Mouse (Mus musculus) liver, embryonic 16.5 days (tissue): ENCODE results near the gene Rab6a. TPM values are rescaled to one million over a fixed set of nuclear protein-coding genes. Genes with fewer than 3 reads are reported as not detected.
A peak's percentile ranks its signal among the peaks of the same experiment; 100 is the strongest.

Experiments used
- ATAC-seq: fragments of 200-750 bp; cut with Nextera tagmentation; 2 replicates; pipeline ENCODE4 v1.8.0; 2017; ENCODE audit warnings: low read depth, mild to moderate bottlenecking, moderate number of reproducible peaks, moderate library complexity
- H3K27ac ChIP-seq: fragments of 300-500 bp; sonication (generic); 2 replicates; pipeline ENCODE4 v1.5.1; 2014; ENCODE audit warnings: mild to moderate bottlenecking, low read length
- H3K27me3 ChIP-seq: fragments of 300-500 bp; sonication (generic); 2 replicates; pipeline ENCODE4 v1.6.1; 2014; ENCODE audit warnings: low read depth, low read length, mixed read lengths; ENCODE audit not compliant: control insufficient read depth, insufficient read depth
- H3K36me3 ChIP-seq: fragments of 300-500 bp; sonication (generic); 2 replicates; pipeline ENCODE4 v1.6.1; 2014; ENCODE audit warnings: mild to moderate bottlenecking; ENCODE audit not compliant: control insufficient read depth, insufficient read depth
- H3K4me1 ChIP-seq: fragments of 300-500 bp; sonication (generic); 2 replicates; pipeline ENCODE4 v1.6.1; 2014; ENCODE audit warnings: low read depth, low read length, mixed read lengths; ENCODE audit not compliant: control insufficient read depth
- H3K4me2 ChIP-seq: fragments of 300-500 bp; sonication (generic); 2 replicates; pipeline ENCODE4 v1.6.1; 2014; ENCODE audit warnings: low read depth, low read length, mixed read lengths
- H3K4me3 ChIP-seq: fragments of 300-500 bp; sonication (generic); 2 replicates; pipeline ENCODE4 v1.5.1; 2014; ENCODE audit warnings: low read depth, mild to moderate bottlenecking, low read length
- H3K9ac ChIP-seq: fragments of 300-500 bp; sonication (generic); 2 replicates; pipeline ENCODE4 v1.6.1; 2014; ENCODE audit warnings: low read depth, low read length
- H3K9me3 ChIP-seq: fragments of 300-500 bp; sonication (generic); replicated peaks from 2 replicates; pipeline ENCODE4 v1.6.1; 2016; ENCODE audit warnings: low read length; ENCODE audit not compliant: control insufficient read depth
- WGBS: fragments of 180-500 bp; shearing (Covaris S2); extraction: QIAGEN DNeasy Blood & Tissue Kit; methylation state at CpG from one replicate; pipeline ENCODE4 v1.1.7; 2014; ENCODE audit not compliant: insufficient replicate concordance; 5-methylcytosine and 5-hydroxymethylcytosine counted together
- polyA plus RNA-seq: library from polyadenylated mRNA; unstranded; fragments of >200 nt; fragmentation: Nextera tagmentation; extraction: Ambion mirVana; gene quantifications from 2 replicates; pipeline ENCODE4 v1.2.1, GENCODE M21; 2015

The Rab6a gene
- polyA plus RNA-seq, 1 experiment from 2014 or later, result 30.8 TPM

- Histone ChIP-seq H3K27ac (peak overlapping the region; percentile 90), H3K4me2 (peak overlapping the region; percentile 56), H3K27me3 (no peaks in the 10 kb centered on the region), H3K9me3 (no peaks in the 10 kb centered on the region), H3K4me1 (peaks cover 16% of the 10 kb centered on the region), H3K4me3 (peak overlapping the region; percentile 26; the same call in 1 of the 2 replicates), H3K36me3 (no peaks in the 10 kb centered on the region), H3K9ac (peak overlapping the region; percentile 26)
- peak; percentile 72 for ATAC-seq
- WGBS, result 25% methylated on average over 5 of the region's 5 CpGs
Observed at GRCm38 (mm10) chr7:100684081-100684480, 76.9 kb downstream of the Rab6a start.

- peaks cover 16% of the 10 kb centered on the region for H3K4me1 ChIP-seq
- ATAC-seq, result peak; percentile 89
- peak overlapping the region; percentile 90 for H3K27ac ChIP-seq
- WGBS, result 12% methylated on average over 7 of the region's 7 CpGs
- H3K4me3 ChIP-seq, result peak overlapping the region; percentile 26; the same call in 1 of the 2 replicates
- no peaks in the 10 kb centered on the region for H3K27me3 ChIP-seq
- H3K36me3 ChIP-seq, result no peaks in the 10 kb centered on the region
- peak overlapping the region; percentile 26 for H3K9ac ChIP-seq
- H3K9me3 ChIP-seq, result no peaks in the 10 kb centered on the region
- H3K4me2 ChIP-seq, result peak overlapping the region; percentile 56
Observed at GRCm38 (mm10) chr7:100684538-100684937, 77.3 kb downstream of the Rab6a start.

GRCm38 (mm10) chr7:100685061-100686030 is 78.1 kb downstream of the Rab6a start:
- H3K27ac ChIP-seq, result peak overlapping the region; percentile 90
- WGBS, result 31% methylated on average over 13 of the region's 13 CpGs
- peak; percentile 64 for ATAC-seq
- H3K4me1 ChIP-seq, result peaks cover 16% of the 10 kb centered on the region
- no peaks in the 10 kb centered on the region for H3K36me3 ChIP-seq
- H3K4me2 ChIP-seq, result no peak overlapping the region
- no peak overlapping the region for H3K9ac ChIP-seq
- no peaks in the 10 kb centered on the region for H3K9me3 ChIP-seq
- no peak overlapping the region for H3K4me3 ChIP-seq
- H3K27me3 ChIP-seq, result no peaks in the 10 kb centered on the region

GRCm38 (mm10) chr7:100688471-100688870 is 81.3 kb downstream of the Rab6a start:
- Histone ChIP-seq H3K36me3 (no peaks in the 10 kb centered on the region), H3K4me3 (no peak overlapping the region), H3K4me1 (peaks cover 16% of the 10 kb centered on the region), H3K27me3 (no peaks in the 10 kb centered on the region), H3K9me3 (no peaks in the 10 kb centered on the region), H3K9ac (no peak overlapping the region), H3K4me2 (no peak overlapping the region), H3K27ac (no peak overlapping the region)
- no peak for ATAC-seq
- WGBS, result 85% methylated on average over 7 of the region's 7 CpGs

Other genes starting within 250 kb of the Rab6a start
- 8.4 and 9.8 TPM in 2 replicates for gene C2cd3, start 235.2 kb upstream of the Rab6a start, polyA plus RNA-seq
- 23.1 and 26.4 TPM in 2 replicates for gene Ppme1, start 235.1 kb upstream of the Rab6a start, polyA plus RNA-seq
- 0.05 and 0.08 TPM in 2 replicates for gene Ucp3, start 134.4 kb upstream of the Rab6a start, polyA plus RNA-seq
- gene Ucp2, start 114.1 kb upstream of the Rab6a start, polyA plus RNA-seq, result 722 and 766 TPM in 2 replicates
- 3.0 and 4.4 TPM in 2 replicates for gene Dnajb13, start 92.5 kb upstream of the Rab6a start, polyA plus RNA-seq
- gene Coa4, start 70.3 kb upstream of the Rab6a start, polyA plus RNA-seq, result 10.7 and 13.1 TPM in 2 replicates
- 37.4 and 38.8 TPM in 2 replicates for gene Mrpl48, start 891 bp downstream of the Rab6a start, polyA plus RNA-seq
- gene Plekhb1, start 55.0 kb downstream of the Rab6a start, polyA plus RNA-seq, result 0.33 and 0.65 TPM in 2 replicates
- 5.0 and 6.3 TPM in 2 replicates for gene Fam168a, start 99.2 kb downstream of the Rab6a start, polyA plus RNA-seq